Mouse (Mus musculus) bone marrow macrophage, adult 2 months (primary cell): ENCODE results near the gene Prss2. TPM values are rescaled to one million over a fixed set of nuclear protein-coding genes. Genes with fewer than 3 reads are reported as not detected.

Source experiments
- H3K27ac ChIP-seq: 2 replicates; pipeline ENCODE4 v1.5.1; 2012; ENCODE audit warnings: low read depth, low read length; ENCODE audit not compliant: insufficient read depth
- H3K4me1 ChIP-seq: 2 replicates; pipeline ENCODE4 v1.6.1; 2012; ENCODE audit warnings: low read length; ENCODE audit not compliant: control insufficient read depth, insufficient read depth
- H3K4me3 ChIP-seq: 2 replicates; pipeline ENCODE4 v1.5.1; 2012; ENCODE audit warnings: mild to moderate bottlenecking, low read length, moderate library complexity; ENCODE audit not compliant: insufficient read depth
- CTCF ChIP-seq: IDR thresholded peaks from 2 replicates; pipeline ENCODE4 v1.5.1; 2012; ENCODE audit warnings: low read depth, mild to moderate bottlenecking, low read length, moderate library complexity
- POLR2A ChIP-seq: IDR thresholded peaks from 2 replicates; pipeline ENCODE4 v1.6.1; 2012; ENCODE audit warnings: mild to moderate bottlenecking, low read depth, low read length, borderline replicate concordance
- polyA plus RNA-seq: library from polyadenylated mRNA; stranded (reverse); fragments of >200 nt; gene quantifications from 2 replicates; pipeline ENCODE4 v1.2.4, GENCODE M21; 2012; ENCODE audit not compliant: missing spikeins, insufficient read depth, insufficient read length

Gene Prss2
- polyA plus RNA-seq, 1 experiment = not detected

- H3K27ac ChIP-seq = no peak overlapping the region
- no peaks in the 10 kb centered on the region for H3K4me1 ChIP-seq
- TF ChIP-seq POLR2A = no peak
- no peak overlapping the region for H3K4me3 ChIP-seq
These were observed 45.4 kb downstream of the Prss2 start for GRCm38 (mm10) chr6:41566965-41567364.

DNA sequence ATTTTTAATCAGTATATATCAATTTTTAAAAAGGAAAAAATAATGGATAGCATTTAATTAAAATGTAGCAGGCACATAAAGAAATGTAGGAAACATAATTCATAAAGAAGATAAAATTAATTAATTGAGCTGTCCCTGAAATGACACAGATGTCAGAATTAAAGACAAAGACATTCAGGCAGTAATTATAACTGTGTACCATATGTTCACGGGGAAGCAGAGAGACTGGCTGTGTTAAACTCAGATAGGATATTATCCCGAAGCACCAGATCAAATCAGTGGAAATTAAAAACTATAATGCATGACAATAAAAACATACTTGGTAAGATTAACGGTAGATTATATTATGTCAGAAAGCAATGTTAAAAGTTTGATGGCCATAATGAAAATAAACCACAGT lies 47.5 kb downstream of the Prss2 start:
- Histone ChIP-seq H3K4me3 (no peak overlapping the region), H3K4me1 (no peaks in the 10 kb centered on the region), H3K27ac (no peak overlapping the region)
- TF ChIP-seq POLR2A (no peak), CTCF (no peak)

Other genes with a start within 250 kb of the Prss2 start
- gene Try4, start 219.5 kb upstream of the Prss2 start, polyA plus RNA-seq = not detected in 2 replicates
- not detected in 2 replicates for gene Try5, start 204.9 kb upstream of the Prss2 start, polyA plus RNA-seq
- gene Try10, start 167.7 kb upstream of the Prss2 start, polyA plus RNA-seq = not detected in 2 replicates
- not detected in 2 replicates for gene Prss3, start 144.1 kb upstream of the Prss2 start, polyA plus RNA-seq
- not detected in 2 replicates for gene Gm5771, start 129.4 kb upstream of the Prss2 start, polyA plus RNA-seq
- gene Gm10334, start 75.6 kb upstream of the Prss2 start, polyA plus RNA-seq = not detected in 2 replicates
- not detected in 2 replicates for gene Prss1, start 62.9 kb upstream of the Prss2 start, polyA plus RNA-seq
- 0.83 and 0.93 TPM in 2 replicates for gene Ephb6, start 83.7 kb downstream of the Prss2 start, polyA plus RNA-seq
- not detected in 2 replicates for gene Trpv6, start 114.6 kb downstream of the Prss2 start, polyA plus RNA-seq
- gene Trpv5, start 159.0 kb downstream of the Prss2 start, polyA plus RNA-seq = not detected in 2 replicates
- gene Llcfc1, start 162.6 kb downstream of the Prss2 start, polyA plus RNA-seq = not detected in 2 replicates
- not detected in 2 replicates for gene Kel, start 182.6 kb downstream of the Prss2 start, polyA plus RNA-seq